ENCODE assay signal across 11 mouse cellular contexts in genomic region chr2:82054446-82054845, GRCm38 (mm10). TPM values are rescaled to one million over a fixed set of nuclear protein-coding genes. Genes with fewer than 3 reads are reported as not detected.
A peak's percentile ranks its signal among the peaks of the same experiment; 100 is the strongest.
DNase-seq lines count a peak whose midpoint lies in the region; ATAC-seq and TF ChIP-seq lines count a peak whose summit lies in the region.
"Had no signal": no experiment of that assay in that cellular context is flagged by ENCODE, and none has a peak within 500 bp of the region (broad histone marks: within the 10 kb centered on the region; RNA-seq: fewer than 3 reads in every experiment).

No protein-coding gene starts in this region.

- H3K4me3 ChIP-seq in cerebellum, adult 2 months (replicated peaks; ENCODE audit: insufficient read depth, low read depth, low read length): peak overlapping the region; percentile 82
- H3K4me3 ChIP-seq in hindbrain, embryonic 14.5 days (replicated peaks; ENCODE audit: low read length): peak overlapping the region; percentile 88
- peak overlapping the region; percentile 75 for H3K4me3 ChIP-seq in neural tube, embryonic 14.5 days (ENCODE audit: low read depth, low read length)

- H3K27ac ChIP-seq in cerebellum, adult 2 months (ENCODE audit: insufficient read depth, low read length): no peak overlapping the region
- H3K27ac ChIP-seq in hindbrain, embryonic 14.5 days: peak overlapping the region; percentile 96; the same call in 1 of the 2 replicates
- peak overlapping the region; percentile 28; the same call in 1 of the 2 replicates for H3K27ac ChIP-seq in neural tube, embryonic 14.5 days (ENCODE audit: low read depth, low read length)

- WGBS in cerebellum, adult 2 months: 31% methylated on average over 4 of the region's 4 CpGs
- WGBS in hindbrain, embryonic 14.5 days: 45% methylated on average over 4 of the region's 4 CpGs
- WGBS in neural tube, embryonic 14.5 days: 55% methylated on average over 4 of the region's 4 CpGs

- ATAC-seq in cerebellum, adult (ENCODE audit: insufficient number of reproducible peaks, low FRiP score, low TSS enrichment): no peak
- ATAC-seq in hindbrain, embryonic 14.5 days (ENCODE audit: low FRiP score): no peak
- no peak for ATAC-seq in neural tube, embryonic 14.5 days (ENCODE audit: low read depth)
- ATAC-seq: lung, postnatal 0 days had no signal

- no peak for TF ChIP-seq CTCF in cerebellum, adult 2 months (IDR thresholded peaks at IDR 0.05; ENCODE audit: borderline replicate concordance, insufficient read depth, low read depth, low read length)

- H3K4me1 ChIP-seq in cerebellum, adult 2 months (ENCODE audit: control insufficient read depth, insufficient read depth, low read length): no peaks in the 10 kb centered on the region; the same call in 1 of the 2 replicates
- peaks cover 14% of the 10 kb centered on the region; the same call in 1 of the 2 replicates for H3K4me1 ChIP-seq in hindbrain, embryonic 14.5 days (replicated peaks; ENCODE audit: control insufficient read depth, insufficient read depth, low read length)
- no peaks in the 10 kb centered on the region for H3K4me1 ChIP-seq in neural tube, embryonic 14.5 days (ENCODE audit: control insufficient read depth, insufficient read depth, low read length)

- H3K9ac ChIP-seq in hindbrain, embryonic 14.5 days: peak overlapping the region; percentile 92
- H3K9ac ChIP-seq in neural tube, embryonic 14.5 days (replicated peaks; ENCODE audit: low read depth, low read length): peak overlapping the region; percentile 89

- peak; percentile 16 to 18 for DNase-seq in cerebellum, adult 2 months
- peak; percentile 11 to 13 for DNase-seq in layer of hippocampus, postnatal 36 days
- no peak for DNase-seq in layer of hippocampus, adult 8-10 months (ENCODE audit: low spot score in 2 of 2)
- no peak for DNase-seq in hindbrain, embryonic 14.5 days (ENCODE audit: low spot score)
- no peak for DNase-seq in urinary bladder, postnatal 4 days (ENCODE audit: low spot score in 2 of 2)
- DNase-seq in thymus, postnatal 10 days (ENCODE audit: low spot score in 2 of 2): no peak

- H3K36me3 ChIP-seq in hindbrain, embryonic 14.5 days (replicated peaks; ENCODE audit: control insufficient read depth, insufficient read depth): no peaks in the 10 kb centered on the region
- no peaks in the 10 kb centered on the region for H3K36me3 ChIP-seq in neural tube, embryonic 14.5 days (ENCODE audit: control insufficient read depth, insufficient read depth, low read length)

- no peaks in the 10 kb centered on the region for H3K27me3 ChIP-seq in cerebellum, adult 2 months (ENCODE audit: control insufficient read depth, insufficient read depth, low read length)
- H3K27me3 ChIP-seq in hindbrain, embryonic 14.5 days (ENCODE audit: control insufficient read depth, insufficient read depth, low read length): 0 out of 2 replicates have a peak, but pooled peaks cover 3% of the 10 kb centered on the region
- no peaks in the 10 kb centered on the region for H3K27me3 ChIP-seq in neural tube, embryonic 14.5 days (ENCODE audit: control insufficient read depth, insufficient read depth, low read length)

- TF ChIP-seq POLR2A in cerebellum, adult 2 months (IDR thresholded peaks at IDR 0.05; ENCODE audit: borderline replicate concordance, insufficient read depth, low read length): no peak

- peak overlapping the region; percentile 62 for H3K4me2 ChIP-seq in hindbrain, embryonic 14.5 days (replicated peaks)
- H3K4me2 ChIP-seq in neural tube, embryonic 14.5 days (ENCODE audit: low read depth, low read length): peak overlapping the region; percentile 73

- H3K9me3 ChIP-seq in hindbrain, embryonic 14.5 days (ENCODE audit: control insufficient read depth, low read length): no peaks in the 10 kb centered on the region
- no peaks in the 10 kb centered on the region for H3K9me3 ChIP-seq in neural tube, embryonic 14.5 days (ENCODE audit: control insufficient read depth, low read length)

RNA-seq across cellular contexts. Expression of gene Zfp804a, which starts 1.4 kb away (rescaled TPM):
- 7.3 and 7.5 TPM in 2 replicates for polyA plus RNA-seq in cerebellum, adult 2 months (2012; rRNA removed)
- 10 to 100 TPM; 22.8 to 25.7 TPM for total RNA-seq in layer of hippocampus, postnatal 36 days (2021)
- 10 to 100 TPM; 18.2 to 24.8 (median 20.2) TPM for total RNA-seq in layer of hippocampus, adult 8-10 months (2022)
- polyA plus RNA-seq in hindbrain, embryonic 14.5 days (2014; fragmentation: Nextera tagmentation; extraction: Ambion mirVana): 17.2 and 19.2 TPM in 2 replicates
- polyA plus RNA-seq in neural tube, embryonic 14.5 days (2014; fragmentation: Nextera tagmentation; extraction: Ambion mirVana): 16.3 and 16.6 TPM in 2 replicates
- total RNA-seq: common myeloid progenitor, adult 5-6 weeks had no signal
- polyA plus RNA-seq: lung, postnatal 0 days; testis, adult 2 months had no signal

Comparison
In these comparisons a context has a peak if more than half of its experiments do, and no peak if none do; other contexts are left out.
1. DNase-seq: peak in cerebellum, adult 2 months (2 of 2) and layer of hippocampus, postnatal 36 days (2 of 2); none in layer of hippocampus, adult 8-10 months (0 of 2), hindbrain, embryonic 14.5 days (single experiment), urinary bladder, postnatal 4 days (0 of 2) and thymus, postnatal 10 days (0 of 2).
2. Peak in every context shown above with its lines, with median percentiles within 50 percentile points of each other: H3K4me3 ChIP-seq.